In genomic region chr7:68287582-68287981, GRCm38 (mm10) we compare ENCODE assay signal across 25 mouse cellular contexts. TPM values are rescaled to one million over a fixed set of nuclear protein-coding genes. Genes with fewer than 3 reads are reported as not detected.
DNase-seq lines count a peak whose midpoint lies in the region; ATAC-seq and TF ChIP-seq lines count a peak whose summit lies in the region.
"Had no signal": no experiment of that assay in that cellular context is flagged by ENCODE, and none has a peak within 500 bp of the region (broad histone marks: within the 10 kb centered on the region; RNA-seq: fewer than 3 reads in every experiment).

No protein-coding gene starts in this region.

- 77% methylated on average over 2 of the region's 2 CpGs for WGBS in embryonic facial prominence, embryonic 14.5 days
- 89% methylated on average over 2 of the region's 2 CpGs for WGBS in embryonic facial prominence, embryonic 10.5 days
- WGBS in thymus, adult 2 months, result 34% methylated on average over 2 of the region's 2 CpGs

- no peaks in the 10 kb centered on the region for H3K9me3 ChIP-seq in embryonic facial prominence, embryonic 14.5 days (ENCODE audit: control insufficient read depth, low read length)
- no peaks in the 10 kb centered on the region for H3K9me3 ChIP-seq in embryonic facial prominence, embryonic 10.5 days
- H3K9me3 ChIP-seq: embryonic facial prominence, embryonic 12.5 days; forebrain, embryonic 12.5 days; heart, embryonic 10.5 days; hindbrain, embryonic 13.5 days had no signal

- H3K27me3 ChIP-seq in embryonic facial prominence, embryonic 14.5 days (replicated peaks; ENCODE audit: control insufficient read depth, insufficient read depth, low read length), result no peaks in the 10 kb centered on the region
- H3K27me3 ChIP-seq in embryonic facial prominence, embryonic 10.5 days (replicated peaks; ENCODE audit: low read depth, poor library complexity, severe bottlenecking), result no peaks in the 10 kb centered on the region
- no peaks in the 10 kb centered on the region for H3K27me3 ChIP-seq in thymus, adult 2 months (ENCODE audit: control insufficient read depth, insufficient read depth, low read length)
- H3K27me3 ChIP-seq: embryonic facial prominence, embryonic 12.5 days; forebrain, embryonic 12.5 days; hindbrain, embryonic 13.5 days had no signal

- H3K27ac ChIP-seq in embryonic facial prominence, embryonic 14.5 days (replicated peaks; ENCODE audit: low read depth, low read length), result no peak overlapping the region
- no peak overlapping the region for H3K27ac ChIP-seq in embryonic facial prominence, embryonic 10.5 days (replicated peaks)
- H3K27ac ChIP-seq in thymus, adult 2 months (ENCODE audit: control insufficient read depth, insufficient read depth, low read length), result peak overlapping the region; percentile 96
- H3K27ac ChIP-seq: embryonic facial prominence, embryonic 12.5 days; forebrain, embryonic 12.5 days; heart, embryonic 10.5 days; hindbrain, embryonic 13.5 days; hindbrain, postnatal 0 days had no signal

- TF ChIP-seq POLR2A in thymus, adult 2 months (IDR thresholded peaks at IDR 0.05; ENCODE audit: control insufficient read depth, extremely low read depth, insufficient read depth, low read length, poor library complexity), result no peak

- ATAC-seq in embryonic facial prominence, embryonic 14.5 days (ENCODE audit: low read depth), result no peak
- peak; percentile 12 for ATAC-seq in inflammation-experienced regulatory T-cells, adult 6 months
- ATAC-seq: forebrain, embryonic 16.5 days; hindbrain, postnatal 0 days had no signal

- H3K4me3 ChIP-seq in embryonic facial prominence, embryonic 14.5 days (ENCODE audit: low read depth, low read length), result no peak overlapping the region
- H3K4me3 ChIP-seq in embryonic facial prominence, embryonic 10.5 days, result no peak overlapping the region
- H3K4me3 ChIP-seq in thymus, adult 2 months (ENCODE audit: control insufficient read depth, insufficient read depth, low read length), result peak overlapping the region; percentile 33; the same call in 1 of the 2 replicates
- H3K4me3 ChIP-seq: embryonic facial prominence, embryonic 12.5 days; forebrain, embryonic 12.5 days; heart, embryonic 10.5 days; hindbrain, embryonic 13.5 days had no signal

- H3K4me2 ChIP-seq in embryonic facial prominence, embryonic 14.5 days (ENCODE audit: low read depth, low read length), result no peak overlapping the region
- H3K4me2 ChIP-seq: embryonic facial prominence, embryonic 12.5 days; forebrain, embryonic 12.5 days; hindbrain, embryonic 13.5 days had no signal

- no peaks in the 10 kb centered on the region for H3K36me3 ChIP-seq in embryonic facial prominence, embryonic 14.5 days (ENCODE audit: control insufficient read depth, insufficient read depth, low read length)
- no peaks in the 10 kb centered on the region for H3K36me3 ChIP-seq in embryonic facial prominence, embryonic 10.5 days (replicated peaks)
- 0 out of 2 replicates have a peak, but pooled peaks cover 6% of the 10 kb centered on the region for H3K36me3 ChIP-seq in thymus, adult 2 months (ENCODE audit: control insufficient read depth, insufficient read depth, low read length)
- H3K36me3 ChIP-seq: embryonic facial prominence, embryonic 12.5 days; forebrain, embryonic 12.5 days; heart, embryonic 10.5 days; hindbrain, embryonic 13.5 days had no signal

- H3K4me1 ChIP-seq in embryonic facial prominence, embryonic 14.5 days (ENCODE audit: control insufficient read depth, insufficient read depth, low read length), result peaks cover 10% of the 10 kb centered on the region
- peaks cover 36% of the 10 kb centered on the region for H3K4me1 ChIP-seq in embryonic facial prominence, embryonic 10.5 days
- H3K4me1 ChIP-seq in thymus, adult 2 months (replicated peaks; ENCODE audit: control insufficient read depth, insufficient read depth, low read length), result peaks cover 58% of the 10 kb centered on the region
- H3K4me1 ChIP-seq: forebrain, embryonic 12.5 days; hindbrain, embryonic 13.5 days had no signal

- DNase-seq in embryonic facial prominence, embryonic 14.5 days (ENCODE audit: low spot score), result peak; percentile 22
- DNase-seq in embryonic facial prominence, embryonic 10.5 days (ENCODE audit: low spot score), result no peak
- DNase-seq in thymus, adult 2 months, result no peak
- no peak for DNase-seq in thymus, adult 18-20 months
- peak; percentile 61 for DNase-seq in CD4-positive, CD25-positive, alpha-beta regulatory T cell, adult 2 months (ENCODE audit: low read depth, low spot score)
- DNase-seq in adrenal gland, postnatal 25 days, result no peak
- no peak for DNase-seq in kidney, postnatal 10 days
- DNase-seq: adrenal gland, postnatal 10 days; cerebellum, adult 2 months; cerebellum, postnatal 14 days; embryo, embryonic 11 days; gastrocnemius, postnatal 10 days; heart, adult 18-20 months; heart, postnatal 10 days; heart, postnatal 4 days had no signal

- no peak for TF ChIP-seq CTCF in thymus, adult 2 months (IDR thresholded peaks at IDR 0.05; ENCODE audit: borderline replicate concordance, control insufficient read depth, extremely low read depth, insufficient read depth, low read length, poor library complexity)

- no peak overlapping the region for H3K9ac ChIP-seq in embryonic facial prominence, embryonic 14.5 days (ENCODE audit: low read depth, low read length)
- H3K9ac ChIP-seq: embryonic facial prominence, embryonic 12.5 days; forebrain, embryonic 12.5 days; hindbrain, embryonic 13.5 days had no signal

RNA-seq across cellular contexts. Expression of gene Fam169b, which starts 13.9 kb away (rescaled TPM):
- 2.1 and 2.4 TPM in 2 replicates for polyA plus RNA-seq in embryonic facial prominence, embryonic 14.5 days (2014; fragmentation: Nextera tagmentation; extraction: Ambion mirVana)
- 1.1 and 1.4 TPM in 2 replicates for polyA plus RNA-seq in embryonic facial prominence, embryonic 10.5 days (2016; fragmentation: Nextera tagmentation; extraction: Ambion mirVana)
- 111 and 114 TPM in 2 replicates for polyA plus RNA-seq in thymus, adult 2 months (2012; rRNA removed)
- polyA plus RNA-seq in inflammation-experienced regulatory T-cells, adult 6 months (2017; shearing (Covaris generic)), result 100 to 1,000 TPM in 2 of 3 experiments, 10 to 100 TPM in 1; 45.3 to 127 (median 108) TPM
- 0.81 TPM in 1 of 2 replicates, not detected in the other for total RNA-seq in adrenal gland, postnatal 25 days (2021)
- total RNA-seq: MEL had no signal
- polyA plus RNA-seq: forebrain, embryonic 16.5 days had no signal

RNA-seq across cellular contexts. Expression of gene Pgpep1l, which starts 23.5 kb away (rescaled TPM):
- polyA plus RNA-seq in embryonic facial prominence, embryonic 14.5 days (2014; fragmentation: Nextera tagmentation; extraction: Ambion mirVana), result 0.54 TPM in 1 of 2 replicates, not detected in the other
- polyA plus RNA-seq in embryonic facial prominence, embryonic 10.5 days (2016; fragmentation: Nextera tagmentation; extraction: Ambion mirVana), result not detected in 2 replicates
- polyA plus RNA-seq in thymus, adult 2 months (2012; rRNA removed), result 0.98 and 1.5 TPM in 2 replicates
- 1 to 10 TPM in 2 of 3 experiments, under 1 TPM in 1; 0.98 to 6.9 (median 4.2) TPM for polyA plus RNA-seq in inflammation-experienced regulatory T-cells, adult 6 months (2017; shearing (Covaris generic))
- not detected in 2 replicates for total RNA-seq in adrenal gland, postnatal 25 days (2021)
- total RNA-seq: common myeloid progenitor, adult 5-6 weeks; heart, adult 18-20 months; heart, postnatal 10 days; heart, postnatal 4 days; MEL had no signal
- polyA plus RNA-seq: C2C12; embryonic facial prominence, embryonic 12.5 days; forebrain, embryonic 12.5 days; forebrain, embryonic 16.5 days; heart, embryonic 10.5 days; hindbrain, embryonic 13.5 days; hindbrain, postnatal 0 days had no signal

Comparison
In these comparisons a context has a peak if more than half of its experiments do, and no peak if none do; other contexts are left out.
1. DNase-seq: peak in embryonic facial prominence, embryonic 14.5 days (single experiment) and CD4-positive, CD25-positive, alpha-beta regulatory T cell, adult 2 months (single experiment); none in embryonic facial prominence, embryonic 10.5 days (single experiment), thymus, adult 2 months (single experiment), thymus, adult 18-20 months (0 of 2), adrenal gland, postnatal 25 days (single experiment) and kidney, postnatal 10 days (single experiment).
2. RNA of gene Fam169b, which starts 13.9 kb away (polyA plus RNA-seq): 111 to 114 TPM in thymus, adult 2 months and 45.3 to 127 TPM in inflammation-experienced regulatory T-cells, adult 6 months; 2.1 to 2.4 TPM in embryonic facial prominence, embryonic 14.5 days and 1.1 to 1.4 TPM in embryonic facial prominence, embryonic 10.5 days; every median in the first group is over 10 times any median in the second.